Mouse (Mus musculus) heart, adult 2 months (tissue): ENCODE results near the gene Barx2. TPM values are rescaled to one million over a fixed set of nuclear protein-coding genes. Genes with fewer than 3 reads are reported as not detected.
A peak's percentile ranks its signal among the peaks of the same experiment; 100 is the strongest.

ENCODE experiments used
- DNase-seq, 2 experiments: peaks; one replicate each; pipeline ENCODE4 v3.0.0; 2021
- H3K27ac ChIP-seq: fragments of 200-600 bp; 2 replicates; pipeline ENCODE4 v1.8.1; 2022
- H3K27me3 ChIP-seq: fragments of 200-500 bp; 2 replicates; pipeline ENCODE4 v1.6.1; 2012; ENCODE audit warnings: mild to moderate bottlenecking, low read length, inconsistent platforms, mixed read lengths; ENCODE audit not compliant: control insufficient read depth, insufficient read depth
- H3K36me3 ChIP-seq: fragments of 200-500 bp; 2 replicates; pipeline ENCODE4 v1.6.1; 2012; ENCODE audit warnings: low read length, inconsistent platforms; ENCODE audit not compliant: control insufficient read depth, insufficient read depth
- H3K4me1 ChIP-seq: fragments of 200-500 bp; 2 replicates; pipeline ENCODE4 v1.6.1; 2011; ENCODE audit warnings: low read length; ENCODE audit not compliant: control insufficient read depth, insufficient read depth
- H3K4me3 ChIP-seq: fragments of 200-600 bp; 2 replicates; pipeline ENCODE4 v1.8.1; 2022
- H3K79me2 ChIP-seq: fragments of 200-500 bp; replicated peaks from 2 replicates; pipeline ENCODE4 v1.6.1; 2012; ENCODE audit warnings: mild to moderate bottlenecking, inconsistent platforms, low read length, moderate library complexity, mixed read lengths; ENCODE audit not compliant: control insufficient read depth, insufficient read depth
- H3K9ac ChIP-seq: fragments of 200-500 bp; 2 replicates; pipeline ENCODE4 v1.6.1; 2012; ENCODE audit warnings: low read depth, mild to moderate bottlenecking, control low read depth, inconsistent platforms, low read length, mixed read lengths
- CTCF ChIP-seq: fragments of 200-600 bp; IDR thresholded peaks from 2 replicates; pipeline ENCODE4 v1.8.1; 2022; ENCODE audit warnings: antibody characterized with exemption, mild to moderate bottlenecking, moderate library complexity
- EP300 ChIP-seq: fragments of 200-500 bp; IDR thresholded peaks from 2 replicates; pipeline ENCODE4 v1.6.1; 2011; ENCODE audit warnings: low read depth, low read length, control low read depth; ENCODE audit not compliant: insufficient read depth
- POLR2A ChIP-seq: fragments of 200-500 bp; IDR thresholded peaks from 2 replicates; pipeline ENCODE4 v1.6.1; 2011; ENCODE audit warnings: mild to moderate bottlenecking, low read depth, low read length, control low read depth; ENCODE audit not compliant: insufficient read depth
- WGBS: fragments of 180-500 bp; shearing (Covaris S2); methylation state at CpG from one replicate; pipeline ENCODE4 v1.1.7; 2018; 5-methylcytosine and 5-hydroxymethylcytosine counted together
- intact Hi-C: fragments of 180-260 bp; cut with DNase I; formaldehyde crosslinking; loops from one replicate; pipeline ENCODE4 v1.15.1; 2025
- polyA plus RNA-seq: library from polyadenylated mRNA; depleted of rRNA; stranded (reverse); fragments of >200 nt; gene quantifications from 2 replicates; pipeline ENCODE4 v1.2.3, GENCODE M21; 2012
- total RNA-seq, 2 experiments: library from RNA; stranded (reverse); gene quantifications; 2 replicates each; pipeline ENCODE4 v1.2.3; 2021

Gene Barx2
- total and polyA plus RNA-seq, 3 experiments: 0.04 to 0.36 (median 0.13) TPM

DNA sequence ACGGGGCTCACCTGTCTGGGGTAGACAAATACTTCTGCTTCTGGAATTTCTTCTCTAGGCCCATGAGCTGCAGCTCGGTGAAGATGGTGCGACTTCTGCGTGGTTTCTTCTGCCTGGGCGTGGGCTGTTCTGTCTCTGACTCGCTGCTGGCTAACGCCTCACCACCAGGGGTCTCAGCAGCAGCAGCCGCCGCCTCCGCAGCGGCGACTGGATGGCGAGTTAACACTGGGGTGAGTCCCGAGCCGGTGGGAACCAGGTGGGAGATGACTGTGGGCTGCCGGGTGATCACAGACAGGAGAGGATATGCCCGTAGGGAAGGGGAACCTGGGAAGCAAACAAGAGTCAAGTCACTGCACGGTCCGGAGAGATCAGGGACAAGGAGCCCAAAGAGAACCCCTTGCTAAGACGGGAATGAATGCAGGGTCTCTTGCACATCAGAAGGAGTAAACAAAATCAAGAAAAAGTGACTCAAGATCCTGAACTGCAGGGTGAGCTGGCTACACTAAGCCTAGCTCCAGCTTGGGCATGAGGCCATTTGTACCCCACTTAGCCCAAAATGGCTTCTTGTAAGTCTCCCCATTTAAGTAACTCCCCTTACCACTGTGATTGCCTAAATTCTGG lies 54.4 kb downstream of the Barx2 start:
- no peak overlapping the region for H3K4me3 ChIP-seq

DNA sequence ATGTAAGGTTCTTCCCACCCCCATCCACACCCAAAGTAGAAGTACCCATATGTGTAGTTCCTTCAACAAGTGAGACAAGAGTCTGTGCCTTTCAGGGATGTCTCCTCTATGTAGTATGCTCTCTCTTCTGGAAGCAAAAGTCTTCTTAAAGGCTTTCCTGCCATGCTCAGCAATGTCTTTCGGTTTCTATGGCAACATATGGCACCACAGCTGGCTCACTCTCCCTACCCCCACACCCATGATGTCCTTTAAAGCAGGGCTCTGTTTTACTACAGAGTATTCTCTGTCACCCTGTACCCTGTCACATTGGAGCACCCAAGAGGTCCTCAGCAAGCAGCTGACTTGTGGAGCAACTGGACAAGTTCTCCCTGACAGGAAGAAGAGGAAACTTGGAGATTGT lies 55.8 kb downstream of the Barx2 start:
- Histone ChIP-seq H3K36me3 (no peaks in the 10 kb centered on the region), H3K9ac (no peak overlapping the region), H3K27ac (no peak overlapping the region), H3K27me3 (no peaks in the 10 kb centered on the region), H3K4me1 (no peaks in the 10 kb centered on the region), H3K79me2 (no peaks in the 10 kb centered on the region), H3K4me3 (no peak overlapping the region)
- WGBS: 72% methylated on average over 1 of the region's 1 CpGs
- TF ChIP-seq CTCF: no peak
- TF ChIP-seq POLR2A: no peak
- TF ChIP-seq EP300: no peak
- intact Hi-C loops: no loop called here
- peak in 1 of 2 experiments; percentile 6 for DNase-seq

More for the DNA sequence above, 54.4 kb downstream of the Barx2 start:
- TF ChIP-seq POLR2A: no peak
- peak; percentile 47 for TF ChIP-seq CTCF
- DNase-seq: no peak
- no peak overlapping the region for H3K27ac ChIP-seq
- H3K4me1 ChIP-seq: no peaks in the 10 kb centered on the region
- H3K36me3 ChIP-seq: no peaks in the 10 kb centered on the region
- H3K27me3 ChIP-seq: no peaks in the 10 kb centered on the region
- intact Hi-C loops: no loop called here
- no peak overlapping the region for H3K9ac ChIP-seq
- 12% methylated on average over 20 of the region's 20 CpGs for WGBS
- H3K79me2 ChIP-seq: no peaks in the 10 kb centered on the region

DNA sequence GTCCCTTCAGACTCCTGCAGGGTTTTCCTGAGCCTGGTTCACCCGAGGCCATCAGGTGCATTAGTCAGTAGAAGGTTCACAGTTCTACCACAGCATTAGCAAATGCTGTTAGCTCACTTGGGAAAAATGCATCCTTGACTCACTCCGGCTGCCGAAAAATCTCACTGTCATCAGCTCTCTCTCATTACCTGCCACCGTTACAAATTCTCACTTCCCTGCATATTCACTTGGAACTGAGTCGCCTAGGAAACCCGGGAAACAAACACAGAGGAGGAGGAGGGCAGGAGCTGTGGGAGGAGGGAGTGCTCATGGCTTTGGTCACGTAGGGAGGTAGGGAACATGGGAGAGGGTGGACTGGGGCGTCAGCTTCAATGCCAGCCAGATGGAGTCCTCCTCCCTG lies 56.8 kb downstream of the Barx2 start:
- Histone ChIP-seq H3K4me1 (no peaks in the 10 kb centered on the region), H3K9ac (no peak overlapping the region), H3K36me3 (no peaks in the 10 kb centered on the region), H3K27ac (no peak overlapping the region), H3K79me2 (no peaks in the 10 kb centered on the region), H3K27me3 (no peaks in the 10 kb centered on the region), H3K4me3 (no peak overlapping the region)
- TF ChIP-seq POLR2A (no peak), CTCF (no peak), EP300 (no peak)
- intact Hi-C loops: no loop called here
- DNase-seq: no peak
- WGBS: 30% methylated on average over 8 of the region's 8 CpGs

DNA sequence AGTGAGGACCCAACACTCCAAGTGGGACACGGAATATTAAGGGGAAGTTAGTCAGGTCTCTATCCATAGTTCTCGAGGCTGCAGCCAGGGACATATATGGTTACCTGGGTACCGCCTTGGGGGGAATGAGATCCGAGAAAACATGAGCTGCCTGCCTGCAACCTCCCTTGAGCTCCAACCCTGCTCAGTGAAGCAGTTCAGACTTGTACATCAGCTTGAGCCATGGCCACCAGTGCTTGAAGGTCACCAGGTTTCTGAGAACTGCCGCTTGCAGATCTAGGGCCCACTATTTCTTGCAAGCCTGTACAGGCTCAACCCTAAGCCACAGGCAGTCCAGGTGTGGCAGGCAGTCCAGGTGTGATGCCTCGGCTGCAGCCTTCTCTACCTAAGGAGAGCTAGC lies 57.6 kb downstream of the Barx2 start:
- Histone ChIP-seq H3K27me3 (no peaks in the 10 kb centered on the region), H3K79me2 (no peaks in the 10 kb centered on the region), H3K4me3 (no peak overlapping the region), H3K27ac (no peak overlapping the region), H3K9ac (no peak overlapping the region), H3K36me3 (no peaks in the 10 kb centered on the region), H3K4me1 (no peaks in the 10 kb centered on the region)
- 87% methylated on average over 6 of the region's 6 CpGs for WGBS
- intact Hi-C loops: no loop called here
- TF ChIP-seq POLR2A (no peak), EP300 (no peak), CTCF (no peak)
- no peak for DNase-seq

DNA sequence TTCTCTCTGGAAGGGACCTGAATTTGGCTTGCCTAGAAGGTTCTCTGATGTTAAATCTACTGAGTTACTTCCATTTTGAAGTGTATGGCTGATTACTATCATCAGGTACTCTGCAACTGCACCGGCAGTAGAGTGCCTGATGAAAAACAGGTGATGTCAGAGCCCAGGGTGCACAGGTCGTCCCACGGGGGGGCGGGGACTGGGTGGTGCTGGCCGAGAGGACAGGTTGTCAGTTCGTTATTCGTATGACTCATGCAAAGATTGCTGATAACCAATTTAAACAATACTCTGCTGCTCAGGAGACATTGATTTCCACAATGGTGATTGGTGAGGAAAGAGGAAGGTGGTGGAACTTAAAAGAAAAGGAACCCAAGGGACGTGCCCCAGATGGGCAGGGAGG lies 61.6 kb downstream of the Barx2 start:
- Histone ChIP-seq H3K4me3 (no peak overlapping the region), H3K27ac (no peak overlapping the region), H3K4me1 (no peaks in the 10 kb centered on the region), H3K79me2 (no peaks in the 10 kb centered on the region), H3K9ac (no peak overlapping the region), H3K36me3 (no peaks in the 10 kb centered on the region), H3K27me3 (no peaks in the 10 kb centered on the region)
- 50% methylated on average over 8 of the region's 8 CpGs for WGBS
- intact Hi-C loops: no loop called here
- no peak for DNase-seq
- no peak for TF ChIP-seq CTCF
- TF ChIP-seq EP300: no peak
- no peak for TF ChIP-seq POLR2A

DNA sequence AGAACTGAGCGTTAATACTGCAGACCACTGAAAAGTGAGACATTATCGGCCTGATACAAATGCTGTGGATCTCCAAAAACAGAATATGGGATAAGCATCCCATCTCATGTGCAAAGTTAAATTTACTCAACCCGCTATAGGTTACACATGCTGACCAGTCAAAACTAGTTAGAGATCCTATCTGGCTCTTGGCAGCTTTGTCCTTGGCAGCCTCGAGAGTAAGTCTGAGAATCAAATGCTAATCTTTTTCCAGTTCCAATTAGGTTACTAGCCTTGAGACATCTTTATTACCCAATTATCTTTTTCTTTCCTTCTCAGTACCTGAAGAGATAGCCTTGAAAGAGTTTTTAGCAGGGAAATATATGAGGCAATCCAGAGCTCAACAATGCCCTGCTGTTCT lies 62.6 kb downstream of the Barx2 start:
- no peak overlapping the region for H3K27ac ChIP-seq
- H3K9ac ChIP-seq: no peak overlapping the region
- H3K4me1 ChIP-seq: no peaks in the 10 kb centered on the region
- no peaks in the 10 kb centered on the region for H3K27me3 ChIP-seq
- H3K36me3 ChIP-seq: no peaks in the 10 kb centered on the region
- H3K4me3 ChIP-seq: no peak overlapping the region
- 79% methylated on average over 4 of the region's 4 CpGs for WGBS
- intact Hi-C loops: no loop called here
- TF ChIP-seq CTCF (no peak), EP300 (no peak), POLR2A (no peak)
- H3K79me2 ChIP-seq: no peaks in the 10 kb centered on the region
- DNase-seq: no peak
